Mouse (Mus musculus) MEL (cell line): ENCODE results near the gene Adipor2.

ENCODE experiments used
- BHLHE40 ChIP-seq: IDR thresholded peaks from 2 replicates; pipeline ENCODE4 v1.6.1; 2012; ENCODE audit warnings: low read depth, mild to moderate bottlenecking, inconsistent platforms, low read length, improper control_type of control experiment, borderline replicate concordance
- CTCF ChIP-seq, 3 experiments: IDR thresholded peaks in 2 of 3; conservative IDR thresholded peaks in 1 of 3; 2 replicates each; pipeline ENCODE4 v1.5.1; 2011 to 2012; ENCODE audit warnings: low read length in 3 of 3, low read depth in 2 of 3, mild to moderate bottlenecking in 2 of 3, improper control_type of control experiment in 1 of 3, inconsistent platforms in 1 of 3, mixed read lengths in 1 of 3, moderate library complexity in 1 of 3; ENCODE audit not compliant: control insufficient read depth in 1 of 3, insufficient read depth in 1 of 3, poor library complexity in 1 of 3, severe bottlenecking in 1 of 3
- EP300 ChIP-seq, 2 experiments: IDR thresholded peaks; 2 replicates each; pipeline ENCODE4 v1.6.1; 2011; ENCODE audit warnings: improper control_type of control experiment in 2 of 2, low read length in 2 of 2, low read depth in 1 of 2, mild to moderate bottlenecking in 1 of 2
- GATA1 ChIP-seq: IDR thresholded peaks from 2 replicates; pipeline ENCODE4 v1.6.1; 2011; ENCODE audit warnings: low read depth, low read length, improper control_type of control experiment
- HCFC1 ChIP-seq: IDR thresholded peaks from 2 replicates; pipeline ENCODE4 v1.6.1; 2012; ENCODE audit warnings: low read depth, mild to moderate bottlenecking, inconsistent platforms, low read length, improper control_type of control experiment, moderate library complexity
- MYC ChIP-seq: IDR thresholded peaks from 2 replicates; pipeline ENCODE4 v1.6.1; 2011; ENCODE audit warnings: low read depth, mild to moderate bottlenecking, low read length, improper control_type of control experiment, moderate library complexity
- POLR2A ChIP-seq, 2 experiments: IDR thresholded peaks; 2 replicates each; pipeline ENCODE4 v1.6.1; 2011 to 2012; ENCODE audit warnings: low read length in 2 of 2, mild to moderate bottlenecking in 2 of 2, control low read depth in 1 of 2, improper control_type of control experiment in 1 of 2, low read depth in 1 of 2, moderate library complexity in 1 of 2; ENCODE audit not compliant: control insufficient read depth in 1 of 2, insufficient read depth in 1 of 2, poor library complexity in 1 of 2
- POLR2AphosphoS5 ChIP-seq: IDR thresholded peaks from 2 replicates; pipeline ENCODE4 v1.6.1; 2012; ENCODE audit warnings: low read depth, borderline replicate concordance, mild to moderate bottlenecking, inconsistent platforms, low read length, moderate library complexity, mixed read lengths
- SIN3A ChIP-seq: IDR thresholded peaks from 2 replicates; pipeline ENCODE4 v1.6.1; 2012; ENCODE audit warnings: low read length, improper control_type of control experiment, inconsistent platforms
- UBTF ChIP-seq: IDR thresholded peaks from 2 replicates; pipeline ENCODE4 v1.6.1; 2012; ENCODE audit warnings: low read depth, mild to moderate bottlenecking, inconsistent platforms, low read length, improper control_type of control experiment, moderate library complexity, borderline replicate concordance; ENCODE audit not compliant: insufficient read depth
- USF1 ChIP-seq: IDR thresholded peaks from 2 replicates; pipeline ENCODE4 v1.6.1; 2014; ENCODE audit warnings: low read depth, mild to moderate bottlenecking, inconsistent platforms, low read length, improper control_type of control experiment, moderate library complexity
- ZMIZ1 ChIP-seq: IDR thresholded peaks from 2 replicates; pipeline ENCODE4 v1.6.1; 2012; ENCODE audit warnings: low read depth, mild to moderate bottlenecking, inconsistent platforms, low read length, improper control_type of control experiment, moderate library complexity

GRCm38 (mm10) chr6:119329936-119330335 lies 87.6 kb downstream of the Adipor2 start:
- TF ChIP-seq CTCF (IDR thresholded peaks at IDR 0.05 in 2 of 3, conservative IDR thresholded peaks at IDR 0.05 in 1 of 3; ENCODE audit: control insufficient read depth in 1 of 3, insufficient read depth in 1 of 3, low read depth in 2 of 3, low read length in 3 of 3, poor library complexity in 1 of 3, severe bottlenecking in 1 of 3), result no peak
- no peak for TF ChIP-seq GATA1
- TF ChIP-seq EP300 (IDR thresholded peaks at IDR 0.05; ENCODE audit: low read depth in 1 of 2, low read length in 2 of 2), result no peak
- TF ChIP-seq UBTF, result no peak
- no peak for TF ChIP-seq SIN3A
- no peak for TF ChIP-seq USF1
- no peak for TF ChIP-seq MYC
- TF ChIP-seq ZMIZ1, result no peak
- no peak for TF ChIP-seq BHLHE40
- no peak for TF ChIP-seq HCFC1
- TF ChIP-seq POLR2A (IDR thresholded peaks at IDR 0.05; ENCODE audit: control insufficient read depth in 1 of 2, insufficient read depth in 1 of 2, low read depth in 1 of 2, low read length in 2 of 2, poor library complexity in 1 of 2), result no peak
- no peak for TF ChIP-seq POLR2AphosphoS5
